Mouse (Mus musculus) thymus, postnatal 14 days (tissue): ENCODE data around the gene Ipo11.

Source experiments
- DNase-seq: peaks from one replicate; pipeline ENCODE4 v3.0.0; 2021

Gene Ipo11

DNA sequence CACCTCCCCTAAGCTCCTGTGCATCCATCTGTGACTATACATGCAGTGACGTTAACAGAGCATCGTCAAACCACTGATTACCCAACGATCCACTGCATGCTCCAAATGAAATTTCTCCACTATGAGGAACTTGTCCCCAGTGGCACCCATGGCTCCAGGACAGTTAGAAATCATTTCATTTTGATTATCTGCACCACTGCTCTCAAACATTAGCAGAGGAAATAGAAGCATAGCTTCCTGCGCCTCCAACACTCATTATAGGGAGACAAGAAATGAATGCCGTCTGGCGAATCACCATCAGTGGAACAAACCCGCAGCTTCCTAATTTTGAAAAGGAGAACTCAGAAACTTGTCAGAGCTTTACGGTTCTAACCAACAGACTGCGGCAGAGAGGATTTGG, 123.7 kb downstream of the Ipo11 start:
- DNase-seq: no peak

DNA sequence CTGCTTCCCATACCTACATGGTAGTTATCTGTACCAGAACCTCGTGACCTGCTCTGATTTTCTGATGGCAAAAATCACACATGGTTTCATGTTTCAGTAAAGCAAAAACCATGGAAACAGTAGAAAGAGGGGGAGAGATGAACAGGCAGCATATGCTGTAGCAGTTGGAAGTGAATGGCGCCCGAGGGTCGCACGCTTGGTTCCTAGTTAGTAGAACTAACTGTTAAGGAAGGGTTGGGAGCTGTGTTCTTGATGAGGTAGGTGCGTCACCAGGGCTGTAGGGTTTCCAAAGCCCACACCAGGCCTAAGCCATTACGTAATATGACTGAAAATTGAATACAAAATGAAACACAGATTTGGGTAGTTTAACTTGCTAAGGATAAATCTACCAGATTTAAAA, 126.6 kb downstream of the Ipo11 start:
- DNase-seq: no peak

DNA sequence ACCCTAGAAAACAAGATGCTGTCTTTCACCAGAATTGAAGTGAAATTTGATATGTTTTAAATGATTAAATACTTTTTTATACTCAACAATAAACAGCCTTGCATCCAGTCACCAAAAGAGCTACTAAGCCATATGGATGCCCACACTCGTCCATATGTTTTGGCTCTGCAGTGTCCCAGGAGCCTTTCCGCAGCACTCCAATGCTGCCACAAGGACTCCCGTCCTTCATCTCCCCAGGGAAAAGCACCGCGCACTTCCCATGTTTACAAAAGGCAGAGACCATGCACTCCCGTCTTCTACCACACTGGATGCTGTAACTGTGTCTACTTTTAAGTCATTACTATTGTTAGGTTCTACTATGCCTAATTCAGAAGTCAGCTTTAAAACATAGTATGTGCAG, 127.9 kb downstream of the Ipo11 start:
- no peak for DNase-seq

DNA sequence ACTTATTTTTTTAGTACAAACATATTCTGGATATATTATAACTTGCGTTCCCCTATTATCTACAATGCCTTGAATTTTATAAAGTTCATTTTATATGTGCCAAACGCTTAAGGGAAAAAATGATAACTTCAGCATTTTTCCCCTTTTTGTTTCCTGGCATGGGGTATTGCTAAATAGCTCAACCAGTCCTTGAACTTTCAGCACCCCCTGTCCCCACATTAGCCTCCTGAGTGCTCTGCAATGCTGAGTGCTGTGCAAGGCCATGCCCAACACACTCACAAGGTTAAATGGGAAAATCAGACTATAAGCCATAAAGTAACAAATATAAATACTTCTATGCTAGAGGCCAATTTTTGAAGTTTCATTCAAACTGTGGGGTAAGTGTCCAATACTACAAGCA, 128.4 kb downstream of the Ipo11 start:
- DNase-seq: no peak

DNA sequence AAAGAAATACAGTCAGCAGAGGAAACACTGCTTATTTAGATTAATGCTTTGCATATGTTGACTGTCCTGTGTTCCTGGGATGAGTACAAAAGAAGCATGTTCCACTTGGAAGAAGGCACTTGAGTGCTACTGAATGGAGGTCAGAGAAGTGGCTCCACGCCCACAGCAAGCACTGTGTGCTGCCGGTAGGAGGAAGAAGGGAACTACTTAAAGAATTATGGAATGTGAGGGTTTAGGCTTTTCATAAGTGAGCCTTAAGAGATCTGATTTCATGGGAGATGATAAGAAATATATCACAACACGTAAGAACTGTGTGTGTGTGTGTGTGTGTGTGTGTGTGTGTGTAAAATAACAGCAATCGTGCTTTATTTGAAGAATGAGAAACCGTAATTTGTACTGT, 129.5 kb downstream of the Ipo11 start:
- no peak for DNase-seq

DNA sequence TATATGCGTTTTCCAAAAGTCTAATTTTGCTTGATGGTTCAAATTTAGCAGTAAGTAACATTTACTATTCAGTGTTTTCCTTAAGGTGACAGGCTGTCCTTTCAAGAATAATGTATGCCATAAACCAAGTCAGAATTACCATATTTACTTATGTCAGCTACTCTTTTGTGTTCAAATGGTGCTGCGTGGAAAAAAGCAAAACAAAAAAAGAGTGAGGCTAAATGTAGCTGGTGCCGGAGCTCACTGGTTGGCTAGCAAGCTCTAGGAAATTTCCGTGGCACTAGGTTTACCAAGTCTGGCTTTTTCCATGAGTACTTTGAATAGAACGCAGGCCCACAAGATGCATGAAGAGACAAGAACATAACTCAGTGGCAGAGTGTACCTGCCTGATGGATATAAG, 131.6 kb downstream of the Ipo11 start:
- DNase-seq: no peak

DNA sequence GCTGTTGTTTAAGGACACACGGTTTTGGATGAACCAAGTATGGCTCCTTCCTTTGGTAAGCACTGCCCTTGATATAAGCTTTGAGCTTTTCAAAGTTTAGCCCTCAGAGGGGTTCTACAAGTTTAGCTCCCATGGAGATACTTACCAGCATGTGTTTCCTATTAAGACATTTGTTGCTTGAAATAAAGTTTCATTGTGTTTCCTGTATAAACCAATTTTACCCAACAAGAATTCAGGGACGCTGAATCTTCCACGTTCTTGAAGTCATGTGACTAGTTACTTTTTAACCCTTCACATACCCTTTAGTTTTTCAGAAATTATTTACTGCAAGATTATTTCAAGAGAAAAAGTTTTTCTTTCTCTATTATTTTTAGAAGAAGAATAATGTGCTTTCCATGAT, 138.7 kb downstream of the Ipo11 start:
- no peak for DNase-seq

DNA sequence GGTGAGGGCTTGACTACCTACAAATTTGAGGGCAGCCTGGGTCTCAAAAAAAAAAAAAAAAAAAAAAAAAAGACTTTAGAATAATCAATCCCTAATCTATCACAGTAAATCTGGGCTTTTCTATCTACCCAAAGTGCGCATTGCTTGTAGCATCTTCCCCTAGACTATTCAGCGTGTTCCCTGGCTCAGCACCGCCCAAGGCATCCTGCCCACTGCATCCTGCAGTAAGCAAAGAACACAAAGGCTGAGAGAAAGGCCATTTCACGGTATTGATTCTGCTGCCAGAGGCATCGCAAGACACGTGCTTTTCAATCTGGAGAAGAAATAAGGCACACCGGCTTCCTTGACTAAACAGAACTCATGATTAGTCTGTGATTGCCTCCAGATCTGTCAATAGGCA, 147.9 kb downstream of the Ipo11 start:
- no peak for DNase-seq

DNA sequence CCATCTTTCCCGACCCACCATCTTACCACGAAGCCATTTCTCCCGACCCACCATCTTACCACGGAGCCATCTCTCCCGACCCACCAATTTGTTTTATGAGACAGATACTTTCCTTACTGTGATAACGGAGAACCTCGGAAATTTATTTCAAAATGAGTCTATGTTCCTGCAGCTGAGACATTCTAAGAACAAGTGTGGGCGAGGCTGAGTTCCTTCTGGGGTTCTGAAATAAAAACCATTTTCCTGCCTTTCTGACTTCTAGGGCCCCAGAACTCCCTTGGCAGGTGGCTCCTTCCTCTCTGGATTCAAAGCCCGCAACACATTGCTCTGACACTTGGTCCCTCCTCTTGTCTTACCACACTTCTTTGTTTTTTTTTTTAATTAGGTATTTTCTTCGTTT, 168.0 kb downstream of the Ipo11 start:
- DNase-seq: no peak

GRCm38 (mm10) chr13:106762611-106763010, 174.1 kb downstream of the Ipo11 start:
- no peak for DNase-seq

- no peak for DNase-seq
These were observed 175.1 kb downstream of the Ipo11 start for GRCm38 (mm10) chr13:106761661-106762060.

GRCm38 (mm10) chr13:106760232-106760875, 176.4 kb downstream of the Ipo11 start:
- DNase-seq: no peak

DNA sequence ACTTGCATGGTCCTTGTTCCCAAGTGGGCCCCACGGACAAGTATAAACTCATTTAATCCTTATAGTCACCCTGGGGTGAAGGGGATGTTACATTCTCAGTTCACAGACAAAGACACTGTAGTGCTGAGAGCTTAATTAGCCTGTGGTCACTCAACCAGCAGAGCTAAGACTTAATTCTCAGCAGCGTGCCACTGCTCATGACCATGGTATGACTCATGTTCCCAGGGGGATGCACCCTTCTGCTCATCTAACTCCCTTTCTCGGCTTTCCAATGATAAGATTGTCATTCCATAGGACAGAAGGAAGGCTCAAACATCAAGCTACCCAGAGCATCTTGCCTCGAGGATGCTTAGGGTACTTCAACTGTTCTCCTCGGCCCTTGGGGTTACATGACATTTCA, 180.9 kb downstream of the Ipo11 start:
- no peak for DNase-seq

DNA sequence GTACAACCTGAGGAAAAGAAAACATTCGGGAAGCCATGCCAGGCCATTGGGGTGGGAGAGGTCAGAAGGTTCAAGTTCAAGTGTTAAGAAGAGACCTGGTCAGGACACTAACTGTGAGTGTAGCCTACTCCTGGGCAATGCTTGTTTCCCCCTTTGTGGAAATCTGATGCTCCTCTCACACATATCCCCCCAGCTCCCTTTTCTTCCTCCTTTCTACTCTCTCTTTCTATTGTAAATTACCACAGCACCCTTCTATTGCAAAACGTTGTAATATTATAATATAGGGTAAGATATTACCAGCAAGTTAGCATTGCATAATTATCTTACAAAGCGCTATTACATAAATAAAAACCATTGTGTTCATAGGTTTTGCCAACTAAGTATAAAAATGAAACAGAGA, 182.5 kb downstream of the Ipo11 start:
- no peak for DNase-seq

DNA sequence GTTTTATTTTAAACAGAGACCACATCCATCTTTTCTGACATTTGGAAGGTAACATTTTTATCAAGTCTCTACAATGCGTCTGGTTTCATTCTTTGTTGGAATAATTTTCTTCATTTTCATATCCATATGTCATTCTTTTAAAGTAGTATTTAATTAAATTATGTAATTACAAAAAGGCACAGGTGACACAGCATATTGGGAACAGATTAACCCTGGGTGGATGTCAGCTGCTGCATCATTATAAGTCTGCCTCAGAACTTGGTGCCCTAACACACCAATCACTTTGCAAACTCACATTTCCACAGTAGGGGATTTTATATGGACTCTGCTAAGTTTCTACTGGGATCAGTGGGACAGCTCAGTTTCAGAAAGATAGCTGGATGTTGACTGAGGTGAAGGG, 184.8 kb downstream of the Ipo11 start:
- DNase-seq: no peak

DNA sequence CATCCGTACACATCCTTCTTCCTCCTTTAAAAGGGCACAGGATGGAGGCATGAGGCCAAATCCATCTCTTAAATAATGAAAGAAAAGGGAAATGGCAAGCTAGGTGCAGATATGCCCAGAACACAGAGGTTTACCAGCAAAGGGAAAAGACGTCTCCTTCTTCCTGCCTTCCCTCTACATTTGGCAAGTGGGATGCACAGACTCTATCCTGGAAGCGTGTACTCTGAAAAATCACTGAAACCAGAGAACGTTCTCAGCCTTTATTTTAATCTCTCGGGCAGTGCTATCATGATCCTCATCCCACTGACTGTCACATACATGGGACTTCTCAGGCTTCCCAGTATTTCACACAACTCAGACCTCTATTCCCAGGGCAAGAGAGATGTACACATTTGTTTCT, 189.9 kb downstream of the Ipo11 start:
- DNase-seq: no peak

DNA sequence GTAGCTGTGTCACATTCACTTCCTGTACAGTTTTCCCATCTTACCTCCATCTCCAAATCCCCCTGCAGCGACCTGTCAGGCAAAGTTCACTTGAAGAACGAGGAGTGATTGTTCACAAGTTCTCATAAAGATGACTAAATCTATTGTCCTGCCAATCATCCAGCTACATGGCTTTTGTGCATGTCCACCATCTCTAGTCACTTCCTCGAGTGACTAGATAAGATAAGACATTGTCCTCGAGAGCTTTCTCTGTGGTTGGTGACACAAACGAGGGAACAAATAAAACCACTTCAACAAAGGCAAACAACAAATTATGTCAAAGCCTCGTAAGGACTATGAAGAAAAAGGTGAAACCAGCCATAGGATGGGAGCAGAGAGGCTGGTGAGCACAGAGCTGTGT, 191.6 kb downstream of the Ipo11 start:
- DNase-seq: no peak
